Mouse (Mus musculus) forebrain, embryonic 11.5 days (tissue): ENCODE measurements around the gene Slc26a11. TPM values are rescaled to one million over a fixed set of nuclear protein-coding genes. Genes with fewer than 3 reads are reported as not detected.

Source experiments
- ATAC-seq: fragments of 200-750 bp; cut with Nextera tagmentation; replicated peaks from 2 replicates; pipeline ENCODE4 v1.8.0; 2017; ENCODE audit warnings: moderate TSS enrichment; ENCODE audit not compliant: low FRiP score
- DNase-seq: peaks from one replicate; pipeline ENCODE4 v3.0.0-alpha.2; 2017; ENCODE audit warnings: low spot score
- H3K27ac ChIP-seq: fragments of 300-500 bp; sonication (generic); 2 replicates; pipeline ENCODE4 v1.5.1; 2014; ENCODE audit warnings: low read depth, low read length
- H3K27me3 ChIP-seq: fragments of 300-500 bp; sonication (generic); 2 replicates; pipeline ENCODE4 v1.6.1; 2014; ENCODE audit warnings: mild to moderate bottlenecking, low read length, mixed read lengths; ENCODE audit not compliant: control insufficient read depth, insufficient read depth
- H3K36me3 ChIP-seq: fragments of 300-500 bp; sonication (generic); 2 replicates; pipeline ENCODE4 v1.6.1; 2014; ENCODE audit warnings: mild to moderate bottlenecking, low read length, moderate library complexity, mixed read lengths; ENCODE audit not compliant: control insufficient read depth, insufficient read depth
- H3K4me1 ChIP-seq: fragments of 300-500 bp; sonication (generic); replicated peaks from 2 replicates; pipeline ENCODE4 v1.6.1; 2014; ENCODE audit warnings: low read length, mixed read lengths; ENCODE audit not compliant: control insufficient read depth, insufficient read depth
- H3K4me2 ChIP-seq: fragments of 300-500 bp; sonication (generic); 2 replicates; pipeline ENCODE4 v1.6.1; 2014; ENCODE audit warnings: low read depth, mild to moderate bottlenecking, low read length, moderate library complexity, mixed read lengths; ENCODE audit not compliant: severe bottlenecking
- H3K4me3 ChIP-seq: fragments of 300-500 bp; sonication (generic); 2 replicates; pipeline ENCODE4 v1.5.1; 2014; ENCODE audit warnings: low read depth, low read length
- H3K9ac ChIP-seq: fragments of 300-500 bp; sonication (generic); 2 replicates; pipeline ENCODE4 v1.6.1; 2014; ENCODE audit warnings: low read length
- H3K9me3 ChIP-seq: fragments of 300-500 bp; sonication (generic); 2 replicates; pipeline ENCODE4 v1.6.1; 2016; ENCODE audit warnings: low read length, mixed read lengths; ENCODE audit not compliant: control insufficient read depth
- WGBS: fragments of 180-500 bp; shearing (Covaris S2); extraction: QIAGEN DNeasy Blood & Tissue Kit; methylation state at CpG from one replicate; pipeline ENCODE4 v1.1.7; 2014; 5-methylcytosine and 5-hydroxymethylcytosine counted together
- polyA plus RNA-seq: library from polyadenylated mRNA; unstranded; fragments of >200 nt; fragmentation: Nextera tagmentation; extraction: Ambion mirVana; gene quantifications from 2 replicates; pipeline ENCODE4 v1.2.1, GENCODE M21; 2014

Gene Slc26a11
- polyA plus RNA-seq, 1 experiment from 2014 or later, result 7.2 TPM

DNA sequence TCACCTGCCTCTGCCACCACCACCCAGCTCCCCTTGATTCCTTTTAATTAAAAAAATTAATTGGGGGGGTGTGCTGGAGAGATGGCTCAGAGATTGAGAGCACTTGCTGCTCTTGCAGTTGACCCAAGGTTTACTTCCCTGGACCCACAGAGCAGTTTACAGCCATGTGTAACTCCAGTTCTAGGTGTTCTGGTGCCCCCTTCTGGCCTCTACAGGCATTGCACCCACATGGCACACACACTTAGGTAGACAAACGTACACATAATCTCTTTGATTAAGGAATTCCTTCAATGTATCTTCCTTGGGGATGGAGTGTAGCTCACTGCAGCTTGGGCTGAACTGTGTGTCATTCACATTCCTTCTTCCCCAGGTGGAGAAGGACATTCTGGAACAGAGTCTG lies 30.3 kb upstream of the Slc26a11 start:
- Histone ChIP-seq H3K9ac (no peak overlapping the region), H3K4me2 (no peak overlapping the region), H3K27me3 (no peaks in the 10 kb centered on the region), H3K4me3 (no peak overlapping the region), H3K9me3 (0 out of 2 replicates have a peak, but pooled peaks cover 2% of the 10 kb centered on the region), H3K27ac (no peak overlapping the region), H3K36me3 (no peaks in the 10 kb centered on the region), H3K4me1 (no peaks in the 10 kb centered on the region)
- ATAC-seq (no peak), DNase-seq (no peak)
- 80% methylated on average over 1 of the region's 1 CpGs for WGBS

DNA sequence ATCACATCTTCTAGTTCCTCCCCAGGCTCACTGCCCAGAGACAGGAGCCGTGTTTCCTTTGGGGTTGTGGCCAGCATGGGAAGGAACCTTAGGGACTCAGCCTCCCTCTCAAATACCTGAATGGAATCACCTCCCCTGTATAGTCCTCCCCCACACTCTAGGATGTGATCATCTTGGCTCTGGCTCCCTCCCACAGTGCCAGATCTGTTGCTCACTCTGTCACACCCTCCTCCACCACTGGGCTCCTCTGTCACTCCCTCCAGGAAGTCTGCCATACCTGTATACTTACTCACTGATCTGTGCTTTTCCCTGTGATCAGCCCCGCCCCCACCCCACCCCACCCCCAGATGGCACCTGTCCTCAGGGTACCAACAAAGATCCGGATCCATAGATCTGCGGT lies 24.8 kb upstream of the Slc26a11 start:
- H3K27me3 ChIP-seq, result no peaks in the 10 kb centered on the region
- WGBS, result 69% methylated on average over 4 of the region's 4 CpGs
- H3K36me3 ChIP-seq, result no peaks in the 10 kb centered on the region
- no peak overlapping the region for H3K9ac ChIP-seq
- ATAC-seq (no peak), DNase-seq (no peak)
- no peak overlapping the region for H3K4me3 ChIP-seq
- H3K9me3 ChIP-seq, result no peaks in the 10 kb centered on the region
- no peak overlapping the region for H3K27ac ChIP-seq
- no peaks in the 10 kb centered on the region for H3K4me1 ChIP-seq
- H3K4me2 ChIP-seq, result no peak overlapping the region

DNA sequence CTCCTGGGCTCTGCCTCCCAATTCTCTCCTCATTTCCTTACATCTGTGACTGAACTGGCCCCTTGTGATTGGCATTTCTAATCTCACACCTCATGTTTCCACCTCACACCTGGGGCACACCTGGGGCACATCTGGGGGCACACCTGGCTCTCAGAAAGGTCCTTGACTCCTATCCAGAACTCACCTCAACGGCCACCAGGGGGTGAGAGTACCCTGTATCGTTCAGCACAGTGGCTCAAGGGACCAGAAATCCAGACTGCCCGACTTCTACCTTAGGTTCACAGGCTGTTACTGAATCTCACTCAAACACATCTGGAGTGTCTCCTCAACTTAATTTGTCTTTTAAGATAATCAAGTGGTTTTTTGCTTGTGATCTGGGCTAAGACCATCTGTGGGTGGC lies 23.4 kb upstream of the Slc26a11 start:
- Histone ChIP-seq H3K27me3 (no peaks in the 10 kb centered on the region), H3K4me1 (no peaks in the 10 kb centered on the region), H3K27ac (no peak overlapping the region), H3K4me2 (no peak overlapping the region), H3K4me3 (no peak overlapping the region), H3K9me3 (no peaks in the 10 kb centered on the region), H3K36me3 (no peaks in the 10 kb centered on the region), H3K9ac (no peak overlapping the region)
- 58% methylated on average over 3 of the region's 3 CpGs for WGBS
- ATAC-seq, result no peak
- DNase-seq, result no peak

DNA sequence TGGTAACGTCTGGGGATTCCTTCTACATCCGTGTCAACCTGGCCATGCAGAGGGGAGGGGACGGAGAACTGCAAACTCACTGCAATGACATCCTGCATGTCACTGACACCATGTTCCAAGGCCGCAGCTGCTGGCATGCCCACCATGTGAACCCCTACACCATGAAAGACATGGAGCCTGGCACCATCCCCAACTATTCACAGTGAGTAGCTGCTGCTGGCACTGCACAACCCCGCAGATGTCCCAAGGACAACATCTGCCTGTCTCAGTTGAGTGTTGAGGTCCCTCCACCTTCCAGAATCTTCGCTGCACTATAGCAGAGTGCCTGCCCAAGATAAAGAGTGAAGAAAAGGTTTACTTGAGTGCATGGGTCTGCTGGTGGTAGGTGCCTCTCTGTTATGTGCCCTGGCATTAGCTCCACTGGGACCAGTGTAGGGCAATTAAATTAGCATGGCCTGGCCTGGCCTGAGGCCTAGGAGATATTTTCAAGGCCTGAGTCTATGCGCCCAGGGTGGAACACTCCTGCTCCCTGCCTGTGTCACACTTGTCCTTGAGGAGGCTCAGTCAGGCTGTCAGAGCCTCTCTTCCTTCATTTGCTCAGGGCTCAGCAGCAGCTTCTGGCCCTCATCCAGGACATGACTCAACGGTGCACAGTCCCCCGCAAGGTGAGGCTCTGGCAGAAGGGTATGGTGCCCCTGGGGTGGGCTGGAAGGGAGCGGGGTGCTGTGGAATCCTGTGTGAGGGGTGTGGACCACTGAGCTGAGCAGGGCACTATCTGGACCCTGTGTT lies 16.9 kb upstream of the Slc26a11 start:
- Histone ChIP-seq H3K4me1 (no peaks in the 10 kb centered on the region), H3K9me3 (no peaks in the 10 kb centered on the region), H3K36me3 (no peaks in the 10 kb centered on the region), H3K27ac (no peak overlapping the region), H3K9ac (no peak overlapping the region), H3K4me2 (no peak overlapping the region), H3K4me3 (no peak overlapping the region), H3K27me3 (no peaks in the 10 kb centered on the region)
- ATAC-seq, result no peak
- WGBS, result 85% methylated on average over 10 of the region's 10 CpGs
- DNase-seq, result no peak

DNA sequence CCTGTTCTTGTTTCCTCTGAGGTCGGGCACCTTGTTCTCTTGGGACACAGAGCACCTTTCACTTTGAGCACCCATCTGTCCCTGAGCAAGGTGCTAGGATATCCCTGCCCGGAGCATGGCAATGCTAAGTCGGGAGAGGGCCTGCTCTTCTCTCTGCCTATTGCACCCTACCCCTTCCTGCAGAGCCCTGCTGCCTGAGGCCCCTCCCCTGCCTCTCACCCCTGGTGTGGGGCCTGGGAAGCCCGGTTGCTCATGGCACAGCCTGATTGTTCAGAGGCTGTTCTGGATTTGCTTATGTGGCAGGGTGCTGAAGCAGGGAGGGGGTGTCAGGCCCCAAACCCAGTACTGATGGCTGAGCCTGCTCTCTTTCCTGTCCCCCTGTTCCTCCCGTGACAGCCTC lies 16.2 kb upstream of the Slc26a11 start:
- no peaks in the 10 kb centered on the region for H3K4me1 ChIP-seq
- DNase-seq, result no peak
- no peak overlapping the region for H3K9ac ChIP-seq
- ATAC-seq, result no peak
- H3K4me2 ChIP-seq, result no peak overlapping the region
- no peaks in the 10 kb centered on the region for H3K36me3 ChIP-seq
- WGBS, result 48% methylated on average over 5 of the region's 5 CpGs
- H3K27ac ChIP-seq, result no peak overlapping the region
- H3K27me3 ChIP-seq, result no peaks in the 10 kb centered on the region
- no peak overlapping the region for H3K4me3 ChIP-seq
- no peaks in the 10 kb centered on the region for H3K9me3 ChIP-seq

DNA sequence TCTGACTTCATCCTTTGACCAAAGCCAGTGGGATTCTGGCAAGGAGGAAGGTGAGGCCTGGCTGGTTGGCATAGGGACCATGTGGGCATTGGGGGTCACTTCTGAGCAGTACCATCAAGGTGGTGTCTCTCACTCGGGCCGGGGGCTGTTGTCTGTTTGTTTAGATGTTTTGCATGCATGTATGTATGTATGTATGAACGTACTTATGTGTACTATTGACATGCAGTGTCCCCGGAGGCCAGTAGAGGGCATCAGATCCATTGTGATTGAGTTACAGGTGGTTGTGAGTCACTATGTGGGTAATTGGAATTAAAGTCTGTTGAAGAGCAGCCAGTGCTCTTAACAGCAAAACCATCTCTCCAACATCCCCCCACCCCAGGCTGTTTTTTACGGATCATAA lies 15.7 kb upstream of the Slc26a11 start:
- H3K4me3 ChIP-seq, result no peak overlapping the region
- H3K9me3 ChIP-seq, result no peaks in the 10 kb centered on the region
- DNase-seq (peak; percentile 88), ATAC-seq (no peak)
- no peaks in the 10 kb centered on the region for H3K36me3 ChIP-seq
- H3K4me2 ChIP-seq, result no peak overlapping the region
- no peaks in the 10 kb centered on the region for H3K4me1 ChIP-seq
- H3K9ac ChIP-seq, result no peak overlapping the region
- no peaks in the 10 kb centered on the region for H3K27me3 ChIP-seq
- WGBS, result 7% methylated on average over 5 of the region's 5 CpGs
- H3K27ac ChIP-seq, result no peak overlapping the region

DNA sequence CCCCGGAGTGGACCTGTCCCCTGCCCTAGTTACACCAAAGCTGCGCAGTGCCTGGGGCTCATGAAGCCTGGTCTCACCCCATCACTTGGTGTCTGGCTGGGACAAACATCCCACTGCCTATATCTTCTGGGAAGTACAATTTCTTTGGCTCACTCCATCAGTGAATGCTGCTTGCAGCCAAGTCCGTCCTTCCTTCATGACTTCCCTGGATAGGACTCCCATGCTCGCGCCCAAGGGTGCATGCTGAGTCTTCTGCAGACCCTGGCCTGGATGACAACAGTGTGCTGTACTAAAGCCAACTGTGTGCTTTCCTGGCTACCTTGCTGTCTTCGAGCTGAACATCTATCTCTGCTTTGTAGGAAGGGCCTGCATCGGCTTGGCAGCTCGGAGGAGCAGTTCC lies 11.2 kb upstream of the Slc26a11 start:
- Histone ChIP-seq H3K9me3 (no peaks in the 10 kb centered on the region), H3K36me3 (no peaks in the 10 kb centered on the region), H3K4me3 (no peak overlapping the region), H3K27ac (no peak overlapping the region), H3K9ac (no peak overlapping the region), H3K4me1 (no peaks in the 10 kb centered on the region), H3K27me3 (no peaks in the 10 kb centered on the region), H3K4me2 (no peak overlapping the region)
- no peak for ATAC-seq
- no peak for DNase-seq
- WGBS, result 83% methylated on average over 8 of the region's 8 CpGs

DNA sequence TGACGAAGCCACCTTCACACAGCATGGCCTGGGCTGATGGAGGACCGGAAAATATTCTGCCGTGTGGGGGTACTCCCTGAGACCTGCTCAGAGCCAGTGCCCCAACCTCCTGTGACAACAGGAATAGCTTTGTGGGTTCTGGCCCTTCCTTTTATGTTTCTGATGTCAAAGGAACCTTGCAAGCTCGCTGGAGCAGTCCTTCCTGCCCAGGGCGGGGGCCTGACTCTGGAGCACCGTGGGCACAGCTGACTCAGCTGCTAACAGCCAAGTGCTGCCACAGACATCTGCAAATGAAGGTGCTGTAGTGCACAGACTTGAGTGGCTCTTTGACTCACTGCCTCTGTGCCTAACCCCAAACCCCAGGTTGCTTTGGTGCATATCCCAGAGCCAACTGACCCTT lies 10.5 kb upstream of the Slc26a11 start:
- H3K4me2 ChIP-seq, result no peak overlapping the region
- WGBS, result 71% methylated on average over 6 of the region's 6 CpGs
- no peak overlapping the region for H3K27ac ChIP-seq

DNA sequence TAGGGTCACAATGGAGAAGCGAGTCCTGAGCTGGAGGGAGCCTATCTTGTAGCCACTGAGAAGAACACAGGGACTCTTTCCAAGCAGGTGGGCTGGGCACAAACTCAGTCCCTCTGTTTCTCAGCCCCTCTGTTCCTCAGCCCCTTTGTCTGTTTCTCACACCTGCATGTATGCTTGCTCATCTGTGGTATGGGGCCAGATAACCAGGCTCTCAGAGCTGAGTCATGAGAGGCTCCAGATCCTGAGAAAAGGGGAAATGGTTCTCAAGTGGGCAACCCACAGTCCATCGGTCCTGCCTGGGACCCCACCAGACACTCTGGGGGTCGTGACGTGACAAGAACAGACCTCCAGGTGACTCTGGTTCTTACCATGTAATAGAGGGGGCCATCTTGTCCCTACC lies 8.2 kb upstream of the Slc26a11 start:
- WGBS, result 93% methylated on average over 4 of the region's 4 CpGs
- no peaks in the 10 kb centered on the region; the same call in 1 of the 2 replicates for H3K36me3 ChIP-seq
- no peak overlapping the region for H3K4me2 ChIP-seq
- ATAC-seq, result no peak
- no peak overlapping the region for H3K4me3 ChIP-seq
- DNase-seq, result no peak
- no peaks in the 10 kb centered on the region for H3K27me3 ChIP-seq
- H3K27ac ChIP-seq, result no peak overlapping the region
- no peaks in the 10 kb centered on the region for H3K4me1 ChIP-seq
- no peaks in the 10 kb centered on the region for H3K9me3 ChIP-seq
- no peak overlapping the region for H3K9ac ChIP-seq

More for the DNA sequence above, 10.5 kb upstream of the Slc26a11 start:
- Histone ChIP-seq H3K9me3 (no peaks in the 10 kb centered on the region), H3K27me3 (no peaks in the 10 kb centered on the region), H3K36me3 (no peaks in the 10 kb centered on the region), H3K4me1 (no peaks in the 10 kb centered on the region), H3K9ac (no peak overlapping the region), H3K4me3 (no peak overlapping the region)
- no peak for DNase-seq
- ATAC-seq, result no peak
